Mouse (Mus musculus) neural tube, embryonic 14.5 days (tissue): ENCODE measurements around the gene Tiam1. TPM values are rescaled to one million over a fixed set of nuclear protein-coding genes. Genes with fewer than 3 reads are reported as not detected.
A peak's percentile ranks its signal among the peaks of the same experiment; 100 is the strongest.
"Not testable (repeated sequence)": the region's sequence is repeated elsewhere in the genome, so short reads cannot be mapped to it uniquely, and the experiment has no call there.

Experiments
- ATAC-seq: fragments of 200-750 bp; cut with Nextera tagmentation; 2 replicates; pipeline ENCODE4 v1.8.0; 2017; ENCODE audit warnings: low read depth, mild to moderate bottlenecking, moderate TSS enrichment, moderate library complexity
- H3K27ac ChIP-seq: fragments of 300-500 bp; sonication (generic); 2 replicates; pipeline ENCODE4 v1.5.1; 2014; ENCODE audit warnings: low read depth, mild to moderate bottlenecking, control low read depth, low read length, moderate library complexity, mixed read lengths
- H3K27me3 ChIP-seq: fragments of 300-500 bp; sonication (generic); 2 replicates; pipeline ENCODE4 v1.6.1; 2014; ENCODE audit warnings: low read length; ENCODE audit not compliant: control insufficient read depth, insufficient read depth
- H3K36me3 ChIP-seq: fragments of 300-500 bp; sonication (generic); 2 replicates; pipeline ENCODE4 v1.6.1; 2014; ENCODE audit warnings: low read length, mixed read lengths; ENCODE audit not compliant: control insufficient read depth, insufficient read depth
- H3K4me1 ChIP-seq: fragments of 300-500 bp; sonication (generic); 2 replicates; pipeline ENCODE4 v1.6.1; 2014; ENCODE audit warnings: low read length; ENCODE audit not compliant: control insufficient read depth, insufficient read depth
- H3K4me2 ChIP-seq: fragments of 300-500 bp; sonication (generic); 2 replicates; pipeline ENCODE4 v1.6.1; 2014; ENCODE audit warnings: mild to moderate bottlenecking, low read depth, low read length, control low read depth
- H3K4me3 ChIP-seq: fragments of 300-500 bp; sonication (generic); 2 replicates; pipeline ENCODE4 v1.5.1; 2014; ENCODE audit warnings: low read depth, low read length, control low read depth, mixed read lengths
- H3K9ac ChIP-seq: fragments of 300-500 bp; sonication (generic); replicated peaks from 2 replicates; pipeline ENCODE4 v1.6.1; 2014; ENCODE audit warnings: low read depth, mild to moderate bottlenecking, control low read depth, low read length, mixed read lengths
- H3K9me3 ChIP-seq: fragments of 300-500 bp; sonication (generic); 2 replicates; pipeline ENCODE4 v1.6.1; 2016; ENCODE audit warnings: low read length; ENCODE audit not compliant: control insufficient read depth
- WGBS: fragments of 180-500 bp; shearing (Covaris S2); extraction: QIAGEN DNeasy Blood & Tissue Kit; methylation state at CpG from one replicate; pipeline ENCODE4 v1.1.7; 2014; 5-methylcytosine and 5-hydroxymethylcytosine counted together
- polyA plus RNA-seq: library from polyadenylated mRNA; unstranded; fragments of >200 nt; fragmentation: Nextera tagmentation; extraction: Ambion mirVana; gene quantifications from 2 replicates; pipeline ENCODE4 v1.2.1, GENCODE M21; 2014

The Tiam1 gene
- polyA plus RNA-seq, 1 experiment from 2014 or later = 34.8 TPM

- WGBS = 96% methylated on average over 13 of the region's 13 CpGs
- Histone ChIP-seq H3K4me1 (no peaks in the 10 kb centered on the region), H3K27me3 (no peaks in the 10 kb centered on the region), H3K36me3 (no peaks in the 10 kb centered on the region), H3K9ac (no peak overlapping the region), H3K4me2 (no peak overlapping the region), H3K4me3 (no peak overlapping the region), H3K27ac (no peak overlapping the region), H3K9me3 (no peaks in the 10 kb centered on the region)
- ATAC-seq = no peak
These were observed 53.2 kb downstream of the Tiam1 start for GRCm38 (mm10) chr16:90090368-90090767.

- Histone ChIP-seq H3K9ac (no peak overlapping the region), H3K9me3 (no peaks in the 10 kb centered on the region), H3K27ac (no peak overlapping the region), H3K4me2 (no peak overlapping the region), H3K27me3 (no peaks in the 10 kb centered on the region), H3K36me3 (no peaks in the 10 kb centered on the region), H3K4me3 (no peak overlapping the region), H3K4me1 (no peaks in the 10 kb centered on the region)
- ATAC-seq = no peak
- 88% methylated on average over 5 of the region's 5 CpGs for WGBS
These were observed 56.3 kb downstream of the Tiam1 start for GRCm38 (mm10) chr16:90087256-90087655.

GRCm38 (mm10) chr16:90086111-90086510 lies 57.5 kb downstream of the Tiam1 start:
- Histone ChIP-seq H3K9ac (no peak overlapping the region), H3K4me3 (no peak overlapping the region), H3K4me1 (no peaks in the 10 kb centered on the region), H3K36me3 (no peaks in the 10 kb centered on the region), H3K27me3 (no peaks in the 10 kb centered on the region), H3K27ac (no peak overlapping the region), H3K4me2 (no peak overlapping the region), H3K9me3 (no peaks in the 10 kb centered on the region)
- ATAC-seq = no peak
- 85% methylated on average over 6 of the region's 6 CpGs for WGBS

DNA sequence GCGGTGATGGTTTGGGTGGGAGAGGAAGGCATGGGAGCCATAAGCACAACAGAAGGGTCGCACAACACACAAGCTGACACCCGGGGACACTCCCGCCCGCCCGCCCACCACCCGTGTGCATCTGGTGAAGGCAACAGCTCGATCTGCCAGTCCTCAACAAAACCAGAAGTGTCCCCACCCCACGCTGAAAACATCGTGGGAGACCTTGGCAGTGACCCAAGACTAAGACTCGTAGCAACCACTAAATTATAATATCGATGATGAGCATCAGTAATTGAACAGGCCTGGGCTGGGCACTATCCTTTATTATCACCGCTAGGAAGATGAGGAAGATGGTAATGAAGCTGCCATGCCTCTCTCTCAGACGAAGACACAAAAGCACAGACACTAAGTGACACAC lies 58.0 kb downstream of the Tiam1 start:
- Histone ChIP-seq H3K27ac (no peak overlapping the region), H3K9me3 (no peaks in the 10 kb centered on the region)
- ATAC-seq = no peak

DNA sequence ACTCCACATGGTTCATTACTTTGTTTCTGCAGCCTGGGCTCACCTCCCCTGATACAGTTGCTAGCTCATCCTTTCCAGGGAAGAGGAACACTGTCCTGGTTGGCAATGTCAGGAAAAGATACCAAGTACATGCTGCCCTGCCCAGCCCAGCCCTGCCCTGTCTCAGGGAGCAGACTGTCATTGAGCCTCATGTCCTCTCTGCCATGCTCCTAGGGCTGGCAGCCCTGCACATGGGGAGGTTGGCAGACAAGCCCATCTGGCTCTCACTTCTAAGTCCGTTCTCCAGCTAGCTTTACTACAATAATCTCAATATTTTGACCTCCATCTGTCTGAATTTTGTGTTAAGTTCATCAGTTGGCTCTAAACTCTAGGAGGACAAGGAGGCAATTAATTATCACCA lies 62.4 kb downstream of the Tiam1 start:
- H3K36me3 ChIP-seq = no peaks in the 10 kb centered on the region
- WGBS = 73% methylated on average over 1 of the region's 1 CpGs
- no peaks in the 10 kb centered on the region for H3K27me3 ChIP-seq
- H3K9ac ChIP-seq = no peak overlapping the region
- no peak for ATAC-seq
- H3K27ac ChIP-seq = no peak overlapping the region
- no peaks in the 10 kb centered on the region for H3K9me3 ChIP-seq
- H3K4me3 ChIP-seq = no peak overlapping the region
- H3K4me1 ChIP-seq = no peaks in the 10 kb centered on the region
- no peak overlapping the region for H3K4me2 ChIP-seq

More for the DNA sequence above, 58.0 kb downstream of the Tiam1 start:
- no peaks in the 10 kb centered on the region for H3K36me3 ChIP-seq
- no peak overlapping the region for H3K4me3 ChIP-seq
- H3K4me1 ChIP-seq = no peaks in the 10 kb centered on the region
- no peak overlapping the region for H3K4me2 ChIP-seq
- H3K27me3 ChIP-seq = no peaks in the 10 kb centered on the region
- H3K9ac ChIP-seq = no peak overlapping the region
- 65% methylated on average over 14 of the region's 14 CpGs for WGBS

DNA sequence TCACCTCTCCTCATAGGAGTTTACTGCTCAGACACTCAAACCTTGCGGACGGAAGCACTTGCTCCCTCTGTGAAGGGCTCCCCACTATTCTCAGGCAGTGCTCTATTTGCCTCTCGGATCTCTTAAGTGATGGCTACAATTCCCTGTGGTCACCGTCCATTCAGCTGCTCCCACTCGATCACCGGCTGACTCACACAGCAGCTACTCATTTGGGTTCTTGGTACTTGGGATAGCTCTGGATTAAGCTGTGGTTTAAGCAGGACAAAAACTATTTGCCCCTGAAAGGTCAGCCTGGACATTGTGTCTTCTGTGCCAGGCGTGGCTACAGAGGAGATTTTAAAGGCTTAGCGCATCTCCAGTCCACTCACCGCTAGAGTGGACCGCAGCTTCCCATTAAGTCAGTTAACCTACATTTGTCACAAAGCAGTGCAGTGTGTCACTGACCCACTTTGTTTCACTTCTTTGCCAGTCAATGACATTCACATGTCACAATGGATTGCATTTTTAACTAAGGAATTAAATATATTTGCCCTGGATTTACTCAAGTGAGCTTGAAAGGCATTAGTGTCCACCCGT lies 64.7 kb downstream of the Tiam1 start:
- no peak for ATAC-seq
- H3K4me3 ChIP-seq = no peak overlapping the region
- no peaks in the 10 kb centered on the region for H3K27me3 ChIP-seq
- peaks cover 3% of the 10 kb centered on the region; the same call in 1 of the 2 replicates for H3K4me1 ChIP-seq
- no peak overlapping the region for H3K9ac ChIP-seq
- H3K9me3 ChIP-seq = no peaks in the 10 kb centered on the region
- H3K36me3 ChIP-seq = no peaks in the 10 kb centered on the region
- H3K4me2 ChIP-seq = no peak overlapping the region
- WGBS = 76% methylated on average over 11 of the region's 11 CpGs
- no peak overlapping the region for H3K27ac ChIP-seq

DNA sequence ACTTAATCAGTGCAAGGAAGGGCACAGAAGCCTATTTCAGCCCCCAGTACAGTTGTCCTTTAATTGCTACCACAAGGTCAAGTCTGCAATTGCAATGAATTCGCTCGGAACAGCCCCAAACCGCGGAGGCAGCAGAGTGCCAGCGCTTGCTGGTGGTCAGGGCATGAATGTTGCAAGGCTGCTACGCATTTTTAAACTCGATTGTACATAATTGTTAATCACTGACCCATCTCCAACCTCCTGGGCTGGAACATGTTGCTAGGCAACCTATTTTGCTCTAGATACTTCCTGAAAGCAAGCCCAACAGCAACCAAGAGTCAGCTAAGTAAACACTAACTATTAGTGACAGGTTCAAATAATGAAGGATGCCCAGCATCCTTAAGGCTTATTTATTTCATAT lies 70.1 kb downstream of the Tiam1 start:
- H3K9ac ChIP-seq = no peak overlapping the region
- no peak overlapping the region for H3K4me3 ChIP-seq
- ATAC-seq = peak; percentile 29; the same call in 1 of the 2 replicates
- 11% methylated on average over 7 of the region's 7 CpGs for WGBS
- no peaks in the 10 kb centered on the region for H3K27me3 ChIP-seq
- no peaks in the 10 kb centered on the region for H3K9me3 ChIP-seq
- H3K4me1 ChIP-seq = peaks cover 20% of the 10 kb centered on the region
- H3K4me2 ChIP-seq = no peak overlapping the region
- no peaks in the 10 kb centered on the region for H3K36me3 ChIP-seq
- no peak overlapping the region for H3K27ac ChIP-seq

GRCm38 (mm10) chr16:90072651-90073050 lies 70.9 kb downstream of the Tiam1 start:
- ATAC-seq = no peak; the same call in 1 of the 2 replicates
- Histone ChIP-seq H3K4me3 (no peak overlapping the region), H3K27me3 (no peaks in the 10 kb centered on the region), H3K9ac (no peak overlapping the region), H3K4me1 (peaks cover 20% of the 10 kb centered on the region), H3K4me2 (peak overlapping the region; percentile 1; the same call in 1 of the 2 replicates), H3K9me3 (no peaks in the 10 kb centered on the region), H3K27ac (no peak overlapping the region), H3K36me3 (no peaks in the 10 kb centered on the region)
- 18% methylated on average over 15 of the region's 15 CpGs for WGBS

DNA sequence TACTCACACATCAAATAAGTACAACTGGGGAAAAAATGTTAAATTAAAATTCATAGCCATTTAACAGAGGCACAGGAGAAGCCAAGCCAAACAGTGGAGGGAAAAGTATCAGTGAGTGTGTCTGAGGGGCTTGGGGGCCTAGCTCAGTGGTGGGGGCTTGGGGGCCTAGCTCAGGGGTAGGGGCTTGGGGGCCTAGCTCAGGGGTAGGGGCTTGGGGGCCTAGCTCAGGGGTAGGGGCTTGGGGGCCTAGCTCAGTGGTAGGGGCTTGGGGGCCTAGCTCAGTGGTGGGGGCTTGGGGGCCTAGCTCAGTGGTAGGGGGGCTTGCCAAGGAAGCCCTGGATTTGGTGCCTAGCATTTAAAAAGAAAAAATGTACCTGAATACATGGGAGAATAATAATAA lies 72.4 kb downstream of the Tiam1 start:
- H3K36me3 ChIP-seq, H3K4me2 ChIP-seq, H3K4me3 ChIP-seq, H3K9ac ChIP-seq, H3K9me3 ChIP-seq, H3K27ac ChIP-seq, H3K27me3 ChIP-seq: not testable (repeated sequence)
- H3K4me1 ChIP-seq = peaks cover 20% of the 10 kb centered on the region
- peak; percentile 86; the same call in 1 of the 2 replicates for ATAC-seq
